8 mouse cellular contexts compared by ENCODE assay signal in the genomic region with DNA sequence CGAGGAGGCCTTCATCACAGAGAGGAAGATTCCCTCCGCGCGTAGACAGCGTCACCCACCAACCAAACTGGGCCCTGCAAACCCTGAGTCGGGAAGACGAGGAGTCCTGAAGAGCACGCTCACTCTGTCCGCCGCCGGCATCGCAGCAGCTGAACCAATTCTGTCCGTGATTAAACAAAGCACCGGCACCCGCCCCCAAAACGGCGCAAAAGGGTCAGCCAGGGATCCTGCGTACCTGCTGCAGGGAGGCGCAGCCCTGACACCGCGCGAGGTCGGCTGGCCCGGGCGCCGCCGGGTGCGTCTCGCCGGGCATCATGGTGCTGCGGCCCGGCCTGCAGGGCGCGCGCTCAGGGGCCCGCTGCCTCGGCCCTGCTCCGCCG. TPM values are rescaled to one million over a fixed set of nuclear protein-coding genes. Genes with fewer than 3 reads are reported as not detected.
DNase-seq lines count a peak whose midpoint lies in the region; ATAC-seq and TF ChIP-seq lines count a peak whose summit lies in the region.

A gene (minus strand): TSS at position 353 of the 380 bp plus-strand sequence.

- H3K27me3 ChIP-seq in kidney, adult 2 months (replicated peaks; ENCODE audit: control insufficient read depth, insufficient read depth, low read length): no peaks in the 10 kb centered on the region
- no peaks in the 10 kb centered on the region for H3K27me3 ChIP-seq in MEL (ENCODE audit: control insufficient read depth in 1 of 2, insufficient read depth in 2 of 2, low read length in 2 of 2)
- H3K27me3 ChIP-seq in embryonic facial prominence, embryonic 15.5 days: no peaks in the 10 kb centered on the region
- H3K27me3 ChIP-seq in heart, postnatal 0 days (ENCODE audit: control insufficient read depth, insufficient read depth, low read length): no peaks in the 10 kb centered on the region
- no peaks in the 10 kb centered on the region for H3K27me3 ChIP-seq in neural tube, embryonic 13.5 days

- H3K79me2 ChIP-seq in MEL (ENCODE audit: control insufficient read depth, insufficient read depth, low read length, poor library complexity): peaks cover 53% of the 10 kb centered on the region

- under 1% methylated on average over 39 of the region's 39 CpGs for WGBS in kidney, adult 2 months
- WGBS in embryonic facial prominence, embryonic 15.5 days: under 1% methylated on average over 37 of the region's 39 CpGs
- under 1% methylated on average over 39 of the region's 39 CpGs for WGBS in heart, postnatal 0 days
- under 1% methylated on average over 39 of the region's 39 CpGs for WGBS in neural tube, embryonic 13.5 days

- H3K4me2 ChIP-seq in embryonic facial prominence, embryonic 15.5 days (replicated peaks): peak within 1 kb of the TSS; percentile 78
- peak within 1 kb of the TSS; percentile 90 for H3K4me2 ChIP-seq in heart, postnatal 0 days (ENCODE audit: low read depth, low read length)
- peak within 1 kb of the TSS; percentile 89 for H3K4me2 ChIP-seq in neural tube, embryonic 13.5 days

- no peak for TF ChIP-seq POLR2A in kidney, adult 2 months (IDR thresholded peaks at IDR 0.05; ENCODE audit: low read depth, low read length)
- TF ChIP-seq POLR2A in MEL (IDR thresholded peaks at IDR 0.05; ENCODE audit: control insufficient read depth in 1 of 2, insufficient read depth in 1 of 2, low read depth in 1 of 2, low read length in 2 of 2, poor library complexity in 1 of 2): no peak

- TF ChIP-seq CTCF in kidney, adult 2 months (conservative IDR thresholded peaks at IDR 0.05; ENCODE audit: insufficient read depth, insufficient read length, low read depth, low read length): no peak
- TF ChIP-seq CTCF in MEL (IDR thresholded peaks at IDR 0.05 in 2 of 3, conservative IDR thresholded peaks at IDR 0.05 in 1 of 3; ENCODE audit: control insufficient read depth in 1 of 3, insufficient read depth in 1 of 3, low read depth in 2 of 3, low read length in 3 of 3, poor library complexity in 1 of 3, severe bottlenecking in 1 of 3): no peak
- TF ChIP-seq CTCF in heart, postnatal 0 days (IDR thresholded peaks at IDR 0.05; ENCODE audit: low read depth): no peak

- H3K4me3 ChIP-seq in kidney, adult 2 months (ENCODE audit: insufficient read depth, low read depth, low read length): peak within 1 kb of the TSS; percentile 98
- H3K4me3 ChIP-seq in MEL (ENCODE audit: control insufficient read depth in 1 of 2, insufficient read depth in 1 of 2, low read depth in 2 of 2, low read length in 2 of 2): peak within 1 kb of the TSS; percentile 96 to 97
- peak within 1 kb of the TSS; percentile 78 for H3K4me3 ChIP-seq in embryonic facial prominence, embryonic 15.5 days (replicated peaks)
- peak within 1 kb of the TSS; percentile 99 for H3K4me3 ChIP-seq in heart, postnatal 0 days (ENCODE audit: low read depth, low read length)
- peak within 1 kb of the TSS; percentile 95 for H3K4me3 ChIP-seq in neural tube, embryonic 13.5 days

- H3K9ac ChIP-seq in MEL (ENCODE audit: control insufficient read depth, low read depth, low read length, poor library complexity, severe bottlenecking): peak within 1 kb of the TSS; percentile 91
- peak within 1 kb of the TSS; percentile 90 for H3K9ac ChIP-seq in embryonic facial prominence, embryonic 15.5 days
- H3K9ac ChIP-seq in heart, postnatal 0 days (replicated peaks; ENCODE audit: low read depth, low read length): peak within 1 kb of the TSS; percentile 92
- peak within 1 kb of the TSS; percentile 93 for H3K9ac ChIP-seq in neural tube, embryonic 13.5 days

- no peak for DNase-seq in kidney, adult 2 months
- DNase-seq in kidney, adult 8-10 months: no peak
- DNase-seq in MEL (ENCODE audit: low read depth, low spot score): peak; percentile 69
- peak; percentile 43 for DNase-seq in heart, postnatal 0 days (ENCODE audit: low spot score)
- peak; percentile 37 for DNase-seq in left cerebral cortex, postnatal 4 days
- DNase-seq in right cerebral cortex, postnatal 36 days (ENCODE audit: low spot score in 2 of 2): no peak

- H3K4me1 ChIP-seq in kidney, adult 2 months (ENCODE audit: control insufficient read depth, insufficient read depth, low read length): peaks cover 10% of the 10 kb centered on the region
- peaks cover 3 to 12% of the 10 kb centered on the region in 2 experiments; a peak in 3 of 4 replicates for H3K4me1 ChIP-seq in MEL (ENCODE audit: control insufficient read depth in 1 of 2, insufficient read depth in 2 of 2, low read length in 2 of 2)
- peaks cover 20% of the 10 kb centered on the region for H3K4me1 ChIP-seq in embryonic facial prominence, embryonic 15.5 days
- peaks cover 27% of the 10 kb centered on the region for H3K4me1 ChIP-seq in heart, postnatal 0 days (ENCODE audit: control insufficient read depth, insufficient read depth)
- H3K4me1 ChIP-seq in neural tube, embryonic 13.5 days (replicated peaks): peaks cover 34% of the 10 kb centered on the region

- no peaks in the 10 kb centered on the region for H3K9me3 ChIP-seq in MEL (replicated peaks; ENCODE audit: insufficient read depth, low read length)
- no peaks in the 10 kb centered on the region for H3K9me3 ChIP-seq in embryonic facial prominence, embryonic 15.5 days (replicated peaks)
- H3K9me3 ChIP-seq in heart, postnatal 0 days (replicated peaks; ENCODE audit: control insufficient read depth, low read length): no peaks in the 10 kb centered on the region
- no peaks in the 10 kb centered on the region for H3K9me3 ChIP-seq in neural tube, embryonic 13.5 days

- H3K27ac ChIP-seq in kidney, adult 2 months (ENCODE audit: insufficient read depth, low read depth, low read length): peak within 1 kb of the TSS; percentile 97
- H3K27ac ChIP-seq in MEL (ENCODE audit: control insufficient read depth, low read depth, low read length): peak within 1 kb of the TSS; percentile 92
- peak within 1 kb of the TSS; percentile 91 for H3K27ac ChIP-seq in embryonic facial prominence, embryonic 15.5 days (replicated peaks)
- H3K27ac ChIP-seq in heart, postnatal 0 days (ENCODE audit: low read depth): peak within 1 kb of the TSS; percentile 93
- H3K27ac ChIP-seq in neural tube, embryonic 13.5 days (replicated peaks): peak within 1 kb of the TSS; percentile 93

- no peak for TF ChIP-seq EP300 in MEL (IDR thresholded peaks at IDR 0.05; ENCODE audit: low read depth in 1 of 2, low read length in 2 of 2)
- TF ChIP-seq EP300 in heart, postnatal 0 days (IDR thresholded peaks at IDR 0.05; ENCODE audit: low read depth): no peak

- no peaks in the 10 kb centered on the region for H3K36me3 ChIP-seq in kidney, adult 2 months (ENCODE audit: control insufficient read depth, insufficient read depth, low read length)
- peaks cover 0 to 17% of the 10 kb centered on the region in 2 experiments; a peak in 2 of 4 replicates for H3K36me3 ChIP-seq in MEL (ENCODE audit: control insufficient read depth in 1 of 2, insufficient read depth in 2 of 2, low read length in 2 of 2)
- H3K36me3 ChIP-seq in embryonic facial prominence, embryonic 15.5 days: no peaks in the 10 kb centered on the region
- H3K36me3 ChIP-seq in heart, postnatal 0 days (replicated peaks; ENCODE audit: control insufficient read depth, insufficient read depth, low read length): no peaks in the 10 kb centered on the region
- no peaks in the 10 kb centered on the region for H3K36me3 ChIP-seq in neural tube, embryonic 13.5 days

- no peak for TF ChIP-seq RAD21 in MEL (IDR thresholded peaks at IDR 0.05; ENCODE audit: low read depth, low read length)

- intact Hi-C loops in left cerebral cortex, postnatal 4 days (cut with DNase I): no loop called here

- peak; percentile 41; the same call in 1 of the 2 replicates for ATAC-seq in embryonic facial prominence, embryonic 15.5 days (ENCODE audit: insufficient number of reproducible peaks, low FRiP score, low TSS enrichment, low read depth)
- ATAC-seq in heart, postnatal 0 days (ENCODE audit: insufficient read depth, low read depth): peak; percentile 19
- peak; percentile 30 for ATAC-seq in neural tube, embryonic 13.5 days (ENCODE audit: low read depth)

TF ChIP-seq in MEL, 35 proteins besides CTCF, POLR2A, EP300 and RAD21 (continues in another document):
- TF ChIP-seq ZNF384 (IDR thresholded peaks at IDR 0.05; ENCODE audit: low read depth, low read length) (no peak), MEF2A (IDR thresholded peaks at IDR 0.05; ENCODE audit: extremely low read depth, insufficient replicate concordance, low read depth, low read length, poor library complexity, severe bottlenecking) (no peak), MAFK (IDR thresholded peaks at IDR 0.05; ENCODE audit: borderline replicate concordance, low read depth, low read length) (no peak), TBP (IDR thresholded peaks at IDR 0.05; ENCODE audit: low read depth, low read length) (no peak), USF1 (IDR thresholded peaks at IDR 0.05; ENCODE audit: low read depth, low read length) (no peak), ZC3H11A (IDR thresholded peaks at IDR 0.05; ENCODE audit: low read depth, low read length) (no peak), JUND (IDR thresholded peaks at IDR 0.05; ENCODE audit: low read depth, low read length) (no peak), USF2 (IDR thresholded peaks at IDR 0.05; ENCODE audit: borderline replicate concordance in 1 of 2, insufficient read depth in 1 of 2, low read depth in 1 of 2, low read length in 2 of 2) (no peak), MYB (IDR thresholded peaks at IDR 0.05; ENCODE audit: low read depth, low read length) (no peak), NRF1 (IDR thresholded peaks at IDR 0.05; ENCODE audit: insufficient read depth, low read depth, low read length, poor library complexity, severe bottlenecking) (no peak), MAZ (IDR thresholded peaks at IDR 0.05; ENCODE audit: low read depth, low read length) (no peak), ETS1 (IDR thresholded peaks at IDR 0.05; ENCODE audit: low read depth, low read length) (no peak), GATA1 (IDR thresholded peaks at IDR 0.05; ENCODE audit: low read depth, low read length) (no peak), ELF1 (IDR thresholded peaks at IDR 0.05; ENCODE audit: low read depth, low read length) (no peak), ZKSCAN1 (IDR thresholded peaks at IDR 0.05; ENCODE audit: low read depth, low read length) (no peak), BHLHE40 (IDR thresholded peaks at IDR 0.05; ENCODE audit: borderline replicate concordance, low read depth, low read length) (no peak), NELFE (IDR thresholded peaks at IDR 0.05; ENCODE audit: low read depth, low read length) (no peak)

RNA-seq across cellular contexts. Expression of the gene that starts here (rescaled TPM):
- polyA plus RNA-seq in kidney, adult 2 months (2012; rRNA removed): 15.4 and 17.1 TPM in 2 replicates
- 37.6 and 39.2 TPM in 2 replicates for total RNA-seq in MEL (2012; rRNA removed)
- 10 to 100 TPM; 33.5 to 40.1 TPM for polyA plus RNA-seq in MEL (2012; ENCODE audit: insufficient read depth in 1 of 2, insufficient read length in 2 of 2, low read depth in 1 of 2, low replicate concordance in 2 of 2, missing spikeins in 1 of 2)
- 16.0 and 19.0 TPM in 2 replicates for polyA plus RNA-seq in embryonic facial prominence, embryonic 15.5 days (2015; fragmentation: Nextera tagmentation; extraction: Ambion mirVana)
- 21.0 and 29.5 TPM in 2 replicates for total RNA-seq in heart, postnatal 0 days (2014; rRNA removed; ENCODE audit: low replicate concordance)
- polyA plus RNA-seq in heart, postnatal 0 days (2015; fragmentation: Nextera tagmentation; extraction: Ambion mirVana): 7.2 and 7.7 TPM in 2 replicates
- total RNA-seq in left cerebral cortex, postnatal 4 days (2021): 100 to 1,000 TPM; 103 to 105 TPM
- 24.5 and 24.9 TPM in 2 replicates for polyA plus RNA-seq in neural tube, embryonic 13.5 days (2015; fragmentation: Nextera tagmentation; extraction: Ambion mirVana)

Comparison
In these comparisons a context has a peak if more than half of its experiments do, and no peak if none do; other contexts are left out.
1. DNase-seq: peak in MEL (single experiment), heart, postnatal 0 days (single experiment) and left cerebral cortex, postnatal 4 days (single experiment); none in kidney, adult 2 months (single experiment), kidney, adult 8-10 months (0 of 2) and right cerebral cortex, postnatal 36 days (0 of 2).
2. Peak in every context shown above with its lines, with median percentiles within 50 percentile points of each other: H3K27ac ChIP-seq, H3K4me3 ChIP-seq, H3K9ac ChIP-seq, ATAC-seq and H3K4me2 ChIP-seq.